Mouse (Mus musculus): ENCODE results near the gene Abca1. TPM values are rescaled to one million over a fixed set of nuclear protein-coding genes. Genes with fewer than 3 reads are reported as not detected.

Gene Abca1
- polyA plus RNA-seq, 1 experiment from 2014 or later, result 19.0 TPM

DNA sequence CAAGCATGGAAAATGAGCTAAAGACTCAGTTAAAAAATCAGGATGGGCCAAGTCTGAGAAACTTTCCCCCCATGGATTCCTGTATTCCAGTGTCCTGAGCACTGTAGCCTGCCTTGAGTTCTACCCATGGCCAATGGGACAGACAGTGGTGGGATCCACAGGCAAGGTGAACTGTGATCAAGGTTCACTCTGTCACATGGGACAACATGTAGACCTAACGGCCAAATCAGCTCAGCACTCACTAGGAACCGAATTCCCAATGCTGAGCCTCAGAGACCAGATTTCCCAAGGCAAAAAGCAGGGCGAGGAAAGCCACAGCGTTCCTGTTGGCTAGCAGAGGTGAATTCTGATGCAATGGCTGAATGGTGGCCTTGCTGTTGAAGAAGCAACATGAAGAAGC is 64.8 kb downstream of the Abca1 start:
- H3K4me2 ChIP-seq (ENCODE audit: low read depth, low read length), result no peak overlapping the region
- no peak overlapping the region for H3K27ac ChIP-seq (ENCODE audit: low read length)
- H3K4me3 ChIP-seq (ENCODE audit: low read depth, low read length), result no peak overlapping the region
- WGBS (ENCODE audit: insufficient replicate concordance), result 54% methylated on average over 4 of the region's 4 CpGs
- no peaks in the 10 kb centered on the region for H3K36me3 ChIP-seq (ENCODE audit: control insufficient read depth, insufficient read depth)
- no peaks in the 10 kb centered on the region; the same call in 1 of the 2 replicates for H3K4me1 ChIP-seq (ENCODE audit: control insufficient read depth, low read depth, low read length)
- H3K9ac ChIP-seq (ENCODE audit: low read depth, low read length), result no peak overlapping the region
- no peaks in the 10 kb centered on the region for H3K27me3 ChIP-seq (ENCODE audit: control insufficient read depth, insufficient read depth, low read depth, low read length)
- no peaks in the 10 kb centered on the region for H3K9me3 ChIP-seq (replicated peaks; ENCODE audit: control insufficient read depth, low read length)
- peak; percentile 59 for ATAC-seq (ENCODE audit: low read depth)

DNA sequence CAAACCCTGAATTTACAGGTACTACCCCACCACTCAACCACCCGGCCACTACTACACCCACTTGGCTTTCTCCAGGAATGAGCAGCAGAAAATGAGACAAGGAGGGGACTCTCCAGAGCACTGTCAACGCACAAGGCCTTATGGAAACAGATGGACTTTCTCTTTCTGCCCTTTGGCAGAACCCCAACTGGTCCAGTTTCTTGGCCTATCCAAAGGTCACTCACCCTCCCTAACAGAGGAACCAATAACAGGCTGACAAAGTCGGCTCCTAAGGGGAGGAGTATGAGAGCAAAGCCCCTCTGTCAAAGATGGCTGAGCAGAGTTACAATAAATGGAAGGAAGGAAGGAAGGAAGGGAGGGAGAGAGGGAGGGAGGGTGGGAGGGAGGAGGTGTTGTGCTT is 65.4 kb downstream of the Abca1 start:
- no peaks in the 10 kb centered on the region; the same call in 1 of the 2 replicates for H3K4me1 ChIP-seq (ENCODE audit: control insufficient read depth, low read depth, low read length)
- no peaks in the 10 kb centered on the region for H3K27me3 ChIP-seq (ENCODE audit: control insufficient read depth, insufficient read depth, low read depth, low read length)
- no peak overlapping the region for H3K9ac ChIP-seq (ENCODE audit: low read depth, low read length)
- 43% methylated on average over 3 of the region's 3 CpGs for whole genome bisulfite sequencing (ENCODE audit: insufficient replicate concordance)
- ATAC-seq (ENCODE audit: low read depth), result peak; percentile 74
- H3K4me2 ChIP-seq (ENCODE audit: low read depth, low read length), result no peak overlapping the region
- H3K36me3 ChIP-seq (ENCODE audit: control insufficient read depth, insufficient read depth), result no peaks in the 10 kb centered on the region
- H3K4me3 ChIP-seq (ENCODE audit: low read depth, low read length), result no peak overlapping the region
- H3K27ac ChIP-seq (ENCODE audit: low read length), result no peak overlapping the region
- no peaks in the 10 kb centered on the region for H3K9me3 ChIP-seq (replicated peaks; ENCODE audit: control insufficient read depth, low read length)

DNA sequence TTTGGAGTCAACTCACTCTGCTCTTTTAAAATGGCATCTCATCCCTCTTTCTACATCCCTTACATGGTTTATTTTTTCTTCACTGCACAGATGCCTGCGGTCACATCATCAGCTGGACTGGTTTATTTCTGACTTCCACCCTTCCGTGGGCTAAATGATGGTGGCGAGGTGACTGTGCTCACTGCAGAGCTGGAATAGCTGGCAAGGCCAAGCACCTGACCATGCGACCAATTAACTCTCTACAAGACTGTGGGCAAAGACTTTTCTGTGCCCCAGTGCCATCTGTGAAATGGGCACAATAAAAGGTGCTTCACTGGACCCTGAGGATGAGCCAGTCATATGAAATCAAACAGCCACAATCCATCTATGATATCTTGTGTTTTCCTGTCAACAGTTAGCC is 66.1 kb downstream of the Abca1 start:
- no peak for ATAC-seq (ENCODE audit: low read depth)
- WGBS (ENCODE audit: insufficient replicate concordance), result 64% methylated on average over 4 of the region's 4 CpGs
- Histone ChIP-seq H3K27ac (ENCODE audit: low read length) (no peak overlapping the region), H3K9me3 (replicated peaks; ENCODE audit: control insufficient read depth, low read length) (no peaks in the 10 kb centered on the region), H3K36me3 (ENCODE audit: control insufficient read depth, insufficient read depth) (no peaks in the 10 kb centered on the region), H3K9ac (ENCODE audit: low read depth, low read length) (no peak overlapping the region), H3K4me2 (ENCODE audit: low read depth, low read length) (no peak overlapping the region), H3K4me1 (ENCODE audit: control insufficient read depth, low read depth, low read length) (no peaks in the 10 kb centered on the region; the same call in 1 of the 2 replicates), H3K4me3 (ENCODE audit: low read depth, low read length) (no peak overlapping the region), H3K27me3 (ENCODE audit: control insufficient read depth, insufficient read depth, low read depth, low read length) (no peaks in the 10 kb centered on the region)

DNA sequence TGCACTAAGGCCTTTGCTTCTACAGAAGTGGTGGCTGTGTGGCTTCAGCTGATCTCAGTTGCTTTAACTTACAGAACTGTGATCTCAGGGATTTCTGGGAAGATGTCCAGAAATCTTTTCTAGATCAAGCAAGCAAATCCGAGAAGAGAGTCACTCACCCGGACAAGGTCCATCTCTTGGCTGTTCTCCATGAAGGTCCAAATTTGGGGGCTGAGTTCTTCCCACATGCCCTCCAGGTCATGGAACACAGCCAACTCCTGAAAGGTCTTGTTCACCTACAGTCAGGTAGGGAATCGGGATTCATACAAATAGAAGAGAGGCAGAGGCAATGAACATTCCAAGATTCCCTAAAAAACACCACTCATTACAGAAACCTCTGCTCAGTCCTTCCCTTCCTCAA is 70.1 kb downstream of the Abca1 start:
- no peak for ATAC-seq (ENCODE audit: low read depth)

DNA sequence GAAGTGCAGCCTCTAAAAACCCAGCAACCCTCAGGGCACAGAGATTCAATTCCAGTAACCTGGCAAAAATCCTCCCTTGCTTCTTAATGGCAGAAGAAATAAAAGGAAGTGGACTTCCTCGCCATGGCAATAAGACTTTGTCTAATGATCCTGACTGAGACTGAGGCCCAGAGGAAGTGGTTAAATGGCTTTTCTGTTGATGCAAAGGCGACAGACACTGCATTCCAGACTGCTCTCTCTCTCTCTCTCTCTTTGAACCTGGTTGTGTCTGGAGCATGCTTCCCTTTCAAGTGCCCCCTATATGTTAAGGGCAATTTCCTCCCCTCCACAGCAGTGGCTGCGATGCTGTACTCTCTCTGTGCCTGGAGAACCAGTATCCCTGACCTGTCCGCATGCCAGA is 70.7 kb downstream of the Abca1 start:
- H3K4me2 ChIP-seq (ENCODE audit: low read depth, low read length), result no peak overlapping the region
- 36% methylated on average over 4 of the region's 4 CpGs for WGBS (ENCODE audit: insufficient replicate concordance)
- no peaks in the 10 kb centered on the region for H3K4me1 ChIP-seq (ENCODE audit: control insufficient read depth, low read depth, low read length)
- H3K9me3 ChIP-seq (replicated peaks; ENCODE audit: control insufficient read depth, low read length), result no peaks in the 10 kb centered on the region
- H3K27me3 ChIP-seq (ENCODE audit: control insufficient read depth, insufficient read depth, low read depth, low read length), result no peaks in the 10 kb centered on the region
- no peak overlapping the region for H3K9ac ChIP-seq (ENCODE audit: low read depth, low read length)
- H3K4me3 ChIP-seq (ENCODE audit: low read depth, low read length), result no peak overlapping the region
- ATAC-seq (ENCODE audit: low read depth), result no peak
- 0 out of 2 replicates have a peak, but pooled peaks cover 2% of the 10 kb centered on the region for H3K36me3 ChIP-seq (ENCODE audit: control insufficient read depth, insufficient read depth)
- no peak overlapping the region for H3K27ac ChIP-seq (ENCODE audit: low read length)

More for the DNA sequence above, 70.1 kb downstream of the Abca1 start:
- WGBS (ENCODE audit: insufficient replicate concordance), result 66% methylated on average over 3 of the region's 3 CpGs
- Histone ChIP-seq H3K27ac (ENCODE audit: low read length) (no peak overlapping the region), H3K27me3 (ENCODE audit: control insufficient read depth, insufficient read depth, low read depth, low read length) (no peaks in the 10 kb centered on the region), H3K9me3 (replicated peaks; ENCODE audit: control insufficient read depth, low read length) (no peaks in the 10 kb centered on the region), H3K4me1 (ENCODE audit: control insufficient read depth, low read depth, low read length) (no peaks in the 10 kb centered on the region; the same call in 1 of the 2 replicates), H3K36me3 (ENCODE audit: control insufficient read depth, insufficient read depth) (0 out of 2 replicates have a peak, but pooled peaks cover 2% of the 10 kb centered on the region), H3K4me2 (ENCODE audit: low read depth, low read length) (no peak overlapping the region), H3K9ac (ENCODE audit: low read depth, low read length) (no peak overlapping the region), H3K4me3 (ENCODE audit: low read depth, low read length) (no peak overlapping the region)

DNA sequence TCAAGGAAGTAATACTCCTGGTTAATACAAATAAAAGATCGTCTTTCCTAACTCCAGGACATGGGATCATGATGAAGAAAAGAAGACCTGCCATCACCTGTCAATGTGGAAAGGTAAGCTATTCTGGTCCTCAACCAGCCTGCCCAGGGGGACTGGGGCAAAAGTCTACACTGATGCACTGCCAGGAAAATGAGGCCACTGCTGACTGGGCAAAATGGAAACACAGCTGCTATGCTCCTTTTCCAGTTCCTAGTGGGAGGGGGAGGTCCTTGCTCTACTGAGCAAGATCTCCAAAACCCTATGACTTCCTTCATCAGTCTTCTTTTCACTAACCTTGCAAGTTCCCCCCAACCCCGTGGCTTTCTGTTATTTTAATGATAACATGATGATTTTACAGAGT is 73.1 kb downstream of the Abca1 start:
- Histone ChIP-seq H3K4me2 (ENCODE audit: low read depth, low read length) (no peak overlapping the region), H3K27ac (ENCODE audit: low read length) (no peak overlapping the region), H3K4me1 (ENCODE audit: control insufficient read depth, low read depth, low read length) (no peaks in the 10 kb centered on the region), H3K4me3 (ENCODE audit: low read depth, low read length) (no peak overlapping the region), H3K36me3 (ENCODE audit: control insufficient read depth, insufficient read depth) (peaks cover 2% of the 10 kb centered on the region; the same call in 1 of the 2 replicates), H3K9ac (ENCODE audit: low read depth, low read length) (no peak overlapping the region), H3K27me3 (ENCODE audit: control insufficient read depth, insufficient read depth, low read depth, low read length) (no peaks in the 10 kb centered on the region), H3K9me3 (replicated peaks; ENCODE audit: control insufficient read depth, low read length) (no peaks in the 10 kb centered on the region)
- ATAC-seq (ENCODE audit: low read depth), result no peak
- 56% methylated on average over 2 of the region's 2 CpGs for WGBS (ENCODE audit: insufficient replicate concordance)

DNA sequence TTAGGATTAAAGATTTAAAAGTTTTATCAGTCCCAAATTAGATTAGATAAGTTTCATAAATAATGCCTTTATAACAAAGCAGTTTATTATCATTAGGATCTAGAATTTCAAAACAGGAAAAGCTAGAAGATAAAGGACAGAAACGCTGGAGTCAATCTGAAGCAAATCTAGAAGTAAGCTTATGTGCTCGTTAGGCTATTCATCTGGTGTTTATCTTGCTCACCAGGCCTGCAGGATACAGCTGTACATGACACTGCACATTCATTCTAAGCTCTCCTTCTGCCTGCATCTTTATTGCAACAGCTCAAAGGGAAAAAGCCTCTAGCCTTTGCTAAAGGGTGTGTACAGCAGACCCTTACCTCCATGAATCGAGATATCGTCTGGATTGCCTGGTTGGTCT is 74.1 kb downstream of the Abca1 start:
- H3K4me1 ChIP-seq (ENCODE audit: control insufficient read depth, low read depth, low read length), result no peaks in the 10 kb centered on the region
- H3K9ac ChIP-seq (ENCODE audit: low read depth, low read length), result no peak overlapping the region
- H3K27ac ChIP-seq (ENCODE audit: low read length), result no peak overlapping the region
- no peaks in the 10 kb centered on the region for H3K9me3 ChIP-seq (replicated peaks; ENCODE audit: control insufficient read depth, low read length)
- no peak for ATAC-seq (ENCODE audit: low read depth)
- peaks cover 2% of the 10 kb centered on the region; the same call in 1 of the 2 replicates for H3K36me3 ChIP-seq (ENCODE audit: control insufficient read depth, insufficient read depth)
- H3K4me3 ChIP-seq (ENCODE audit: low read depth, low read length), result no peak overlapping the region
- 27% methylated on average over 4 of the region's 4 CpGs for WGBS (ENCODE audit: insufficient replicate concordance)
- H3K4me2 ChIP-seq (ENCODE audit: low read depth, low read length), result no peak overlapping the region
- no peaks in the 10 kb centered on the region for H3K27me3 ChIP-seq (ENCODE audit: control insufficient read depth, insufficient read depth, low read depth, low read length)

GRCm38 (mm10) chr4:53083071-53083470 is 76.6 kb downstream of the Abca1 start:
- no peak overlapping the region for H3K4me2 ChIP-seq (ENCODE audit: low read depth, low read length)
- H3K9ac ChIP-seq (ENCODE audit: low read depth, low read length), result no peak overlapping the region
- no peak overlapping the region for H3K4me3 ChIP-seq (ENCODE audit: low read depth, low read length)
- H3K36me3 ChIP-seq (ENCODE audit: control insufficient read depth, insufficient read depth), result peaks cover 2% of the 10 kb centered on the region; the same call in 1 of the 2 replicates
- 63% methylated on average over 2 of the region's 2 CpGs for WGBS (ENCODE audit: insufficient replicate concordance)
- H3K4me1 ChIP-seq (ENCODE audit: control insufficient read depth, low read depth, low read length), result no peaks in the 10 kb centered on the region
- ATAC-seq (ENCODE audit: low read depth), result no peak
- no peaks in the 10 kb centered on the region for H3K9me3 ChIP-seq (replicated peaks; ENCODE audit: control insufficient read depth, low read length)
- H3K27me3 ChIP-seq (ENCODE audit: control insufficient read depth, insufficient read depth, low read depth, low read length), result no peaks in the 10 kb centered on the region
- no peak overlapping the region for H3K27ac ChIP-seq (ENCODE audit: low read length)

- H3K27ac ChIP-seq (ENCODE audit: low read length), result no peak overlapping the region
- no peak overlapping the region for H3K9ac ChIP-seq (ENCODE audit: low read depth, low read length)
- no peaks in the 10 kb centered on the region for H3K4me1 ChIP-seq (ENCODE audit: control insufficient read depth, low read depth, low read length)
- ATAC-seq (ENCODE audit: low read depth), result no peak
- no peaks in the 10 kb centered on the region for H3K9me3 ChIP-seq (replicated peaks; ENCODE audit: control insufficient read depth, low read length)
- H3K4me2 ChIP-seq (ENCODE audit: low read depth, low read length), result no peak overlapping the region
- H3K36me3 ChIP-seq (ENCODE audit: control insufficient read depth, insufficient read depth), result peaks cover 6% of the 10 kb centered on the region
- H3K27me3 ChIP-seq (ENCODE audit: control insufficient read depth, insufficient read depth, low read depth, low read length), result no peaks in the 10 kb centered on the region
- H3K4me3 ChIP-seq (ENCODE audit: low read depth, low read length), result no peak overlapping the region
- 65% methylated on average over 7 of the region's 7 CpGs for WGBS (ENCODE audit: insufficient replicate concordance)
These were observed 77.2 kb downstream of the Abca1 start for GRCm38 (mm10) chr4:53082451-53082850.
